Mouse (Mus musculus): Measurements from ENCODE around the gene Timm8a2.

GRCm38 (mm10) chr14:122083499-122083898, 49.0 kb downstream of the Timm8a2 start:
- TF ChIP-seq CTCF (IDR thresholded peaks at IDR 0.05; ENCODE audit: low read depth, low read length) (no peak), POLR2AphosphoS5 (IDR thresholded peaks at IDR 0.05; ENCODE audit: insufficient replicate concordance, low read depth, low read length) (no peak)

Measured in G1E (cell line).